Mouse (Mus musculus) lung, adult 2 months (tissue): ENCODE results near the gene Slco4a1.

Source experiments
- CTCF ChIP-seq: fragments of 200-500 bp; IDR thresholded peaks from 2 replicates; pipeline ENCODE4 v1.5.1; 2011; ENCODE audit warnings: mild to moderate bottlenecking, low read length, control low read depth; ENCODE audit not compliant: insufficient read depth
- POLR2A ChIP-seq: fragments of 200-500 bp; IDR thresholded peaks from 2 replicates; pipeline ENCODE4 v1.6.1; 2011; ENCODE audit warnings: low read depth, mild to moderate bottlenecking, control low read depth, low read length, borderline replicate concordance; ENCODE audit errors: extremely low read depth

- TF ChIP-seq POLR2A (no peak), CTCF (no peak)
These were observed 15.3 kb upstream of the Slco4a1 start for GRCm38 (mm10) chr2:180440596-180441332.
